Mouse (Mus musculus): ENCODE results near the gene Taz.
A peak's percentile ranks its signal among the peaks of the same experiment; 100 is the strongest.

GRCm38 (mm10) chrX:74270062-74270901 is 11.4 kb upstream of the Taz start, which contains the start of gene Rpl10:
- peak; percentile 60 for TF ChIP-seq CTCF (IDR thresholded peaks at IDR 0.05; ENCODE audit: low read depth)
- peak; percentile 31 for TF ChIP-seq EP300 (IDR thresholded peaks at IDR 0.05; ENCODE audit: low read depth)

Data from liver, embryonic 14.5 days (tissue).